Mouse (Mus musculus) liver, embryonic 14 days (tissue): ENCODE data around the gene Ivns1abp. TPM values are rescaled to one million over a fixed set of nuclear protein-coding genes. Genes with fewer than 3 reads are reported as not detected.

Experiments used
- polyA plus RNA-seq: library from polyadenylated mRNA; depleted of rRNA; stranded (reverse); fragments of >200 nt; gene quantifications from 2 replicates; pipeline ENCODE4 v1.2.3, GENCODE M21; 2012; rRNA removed

Gene Ivns1abp
- 59.5 and 70.5 TPM in 2 replicates for polyA plus RNA-seq

GRCm38 (mm10) chr1:151344283-151345108 lies at the start of gene Ivns1abp:
Ivns1abp (plus strand) TSS chr1:151344477.

Other genes starting within 250 kb of the Ivns1abp start
- gene Gm47985, start 161.9 kb upstream of the Ivns1abp start, polyA plus RNA-seq, result 1.2 and 1.8 TPM in 2 replicates
- 0.48 and 0.89 TPM in 2 replicates for gene Gm8947, start 152.1 kb upstream of the Ivns1abp start, polyA plus RNA-seq
- 0.59 and 1.1 TPM in 2 replicates for gene Gm47995, start 146.0 kb upstream of the Ivns1abp start, polyA plus RNA-seq
- gene 3110040M04Rik, start 140.4 kb upstream of the Ivns1abp start, polyA plus RNA-seq, result 0.96 and 1.0 TPM in 2 replicates
- gene Gm47996, start 134.3 kb upstream of the Ivns1abp start, polyA plus RNA-seq, result 0.46 and 0.48 TPM in 2 replicates
- gene Swt1, start 84.0 kb downstream of the Ivns1abp start, polyA plus RNA-seq, result 10.8 and 11.4 TPM in 2 replicates
- gene Trmt1l, start 84.1 kb downstream of the Ivns1abp start, polyA plus RNA-seq, result 9.3 and 10.8 TPM in 2 replicates
- 14.2 and 19.1 TPM in 2 replicates for gene Rnf2, start 156.5 kb downstream of the Ivns1abp start, polyA plus RNA-seq
- gene Fam129a, start 226.7 kb downstream of the Ivns1abp start, polyA plus RNA-seq, result 1.2 and 1.6 TPM in 2 replicates